Mouse (Mus musculus) CH12.LX (cell line): ENCODE results near the gene Speg.

Source experiments
- CHD2 ChIP-seq: IDR thresholded peaks from 2 replicates; pipeline ENCODE4 v1.6.1; 2011; ENCODE audit warnings: low read length, improper control_type of control experiment
- CTCF ChIP-seq, 2 experiments: IDR thresholded peaks in 1 of 2; conservative IDR thresholded peaks in 1 of 2; 2 replicates each; pipeline ENCODE4 v1.5.1; 2011 to 2012; ENCODE audit warnings: low read depth in 2 of 2, low read length in 2 of 2, improper control_type of control experiment in 1 of 2, inconsistent platforms in 1 of 2, mild to moderate bottlenecking in 1 of 2, moderate library complexity in 1 of 2
- ELF1 ChIP-seq: IDR thresholded peaks from 2 replicates; pipeline ENCODE4 v1.6.1; 2014; ENCODE audit warnings: low read depth, mild to moderate bottlenecking, inconsistent platforms, low read length, improper control_type of control experiment
- EP300 ChIP-seq: IDR thresholded peaks from 2 replicates; pipeline ENCODE4 v1.6.1; 2011; ENCODE audit warnings: low read length, improper control_type of control experiment
- MEF2A ChIP-seq: IDR thresholded peaks from 2 replicates; pipeline ENCODE4 v1.6.1; 2014; ENCODE audit warnings: low read depth, mild to moderate bottlenecking, inconsistent platforms, low read length, improper control_type of control experiment, borderline replicate concordance
- MYC ChIP-seq: IDR thresholded peaks from 2 replicates; pipeline ENCODE4 v1.6.1; 2011; ENCODE audit warnings: low read depth, mild to moderate bottlenecking, improper control_type of control experiment, low read length
- NRF1 ChIP-seq: IDR thresholded peaks from 2 replicates; pipeline ENCODE4 v1.6.1; 2014; ENCODE audit warnings: low read depth, mild to moderate bottlenecking, inconsistent platforms, low read length, improper control_type of control experiment, moderate library complexity
- PAX5 ChIP-seq: IDR thresholded peaks from 2 replicates; pipeline ENCODE4 v1.6.1; 2012; ENCODE audit warnings: low read length, inconsistent platforms, mixed read lengths
- POLR2A ChIP-seq: IDR thresholded peaks from 2 replicates; pipeline ENCODE4 v1.6.1; 2011; ENCODE audit warnings: low read depth, mild to moderate bottlenecking, improper control_type of control experiment, low read length
- RAD21 ChIP-seq: IDR thresholded peaks from 2 replicates; pipeline ENCODE4 v1.6.1; 2011; ENCODE audit warnings: low read depth, mild to moderate bottlenecking, low read length, improper control_type of control experiment, moderate library complexity
- RCOR1 ChIP-seq: conservative IDR thresholded peaks from 2 replicates; pipeline ENCODE4 v1.6.1; 2012; ENCODE audit warnings: low read depth, mild to moderate bottlenecking, inconsistent platforms, low read length, improper control_type of control experiment
- USF1 ChIP-seq: IDR thresholded peaks from 2 replicates; pipeline ENCODE4 v1.6.1; 2014; ENCODE audit warnings: low read depth, mild to moderate bottlenecking, inconsistent platforms, low read length, improper control_type of control experiment
- ZKSCAN1 ChIP-seq: IDR thresholded peaks from 2 replicates; pipeline ENCODE4 v1.6.1; 2012; ENCODE audit warnings: low read depth, inconsistent platforms, low read length, improper control_type of control experiment, borderline replicate concordance

GRCm38 (mm10) chr1:75359346-75359745 is 15.8 kb upstream of the Speg start:
- TF ChIP-seq ZKSCAN1, result no peak
- no peak for TF ChIP-seq EP300
- TF ChIP-seq ELF1, result no peak
- TF ChIP-seq MYC, result no peak
- TF ChIP-seq RCOR1, result no peak
- TF ChIP-seq CTCF (conservative IDR thresholded peaks at IDR 0.05 in 1 of 2, IDR thresholded peaks at IDR 0.05 in 1 of 2; ENCODE audit: low read depth in 2 of 2, low read length in 2 of 2), result no peak
- TF ChIP-seq RAD21, result no peak
- no peak for TF ChIP-seq NRF1
- no peak for TF ChIP-seq USF1
- TF ChIP-seq PAX5, result no peak
- no peak for TF ChIP-seq CHD2
- TF ChIP-seq MEF2A, result no peak
- TF ChIP-seq POLR2A, result no peak
